Mouse (Mus musculus) ES-E14 (cell line): ENCODE measurements at regions not wholly inside any gene's neighbourhood (a gene's known extent, or its start where the extent isn't known, plus 50 kb on each side); places are given as distances from the start of the nearest gene placed in this dataset.

Experiments
- DNase-seq: peaks from one replicate; pipeline ENCODE4 v3.0.0-alpha.2; 2013; ENCODE audit warnings: low read depth, low spot score
- H3K27ac ChIP-seq: 2 replicates; pipeline ENCODE4 v1.5.1; 2012; ENCODE audit warnings: low read depth, mild to moderate bottlenecking, low read length, moderate library complexity, mixed read lengths; ENCODE audit not compliant: poor library complexity, insufficient read depth, severe bottlenecking
- H3K36me3 ChIP-seq: 2 replicates; pipeline ENCODE4 v1.6.1; 2012; ENCODE audit warnings: mild to moderate bottlenecking, low read length, moderate library complexity, mixed read lengths; ENCODE audit not compliant: control insufficient read depth, poor library complexity, insufficient read depth, severe bottlenecking
- H3K4me1 ChIP-seq, 2 experiments: fragments of 150-350 bp in 1 of 2; sonication (generic) in 1 of 2; 2 replicates each; pipeline ENCODE4 v1.6.1; 2012; ENCODE audit warnings: low read length in 2 of 2, mild to moderate bottlenecking in 1 of 2, mixed read lengths in 1 of 2; ENCODE audit not compliant: control insufficient read depth in 2 of 2, insufficient read depth in 2 of 2, poor library complexity in 1 of 2
- H3K4me3 ChIP-seq, 2 experiments: fragments of 150-350 bp in 1 of 2; sonication (generic) in 1 of 2; 2 replicates each; pipeline ENCODE4 v1.5.1; 2012; ENCODE audit warnings: low read length in 2 of 2, low read depth in 1 of 2, mild to moderate bottlenecking in 1 of 2, mixed read lengths in 1 of 2; ENCODE audit not compliant: insufficient read depth in 1 of 2, poor library complexity in 1 of 2, severe bottlenecking in 1 of 2
- H3K9ac ChIP-seq: 2 replicates; pipeline ENCODE4 v1.6.1; 2012; ENCODE audit warnings: low read depth, mild to moderate bottlenecking, low read length, mixed read lengths; ENCODE audit not compliant: poor library complexity, insufficient read depth, severe bottlenecking
- H3K9me3 ChIP-seq: fragments of 150-350 bp; sonication (generic); 2 replicates; pipeline ENCODE4 v1.6.1; 2012; ENCODE audit warnings: low read depth, mild to moderate bottlenecking, low read length; ENCODE audit not compliant: control insufficient read depth, insufficient read depth
- CHD2 ChIP-seq: IDR thresholded peaks from 2 replicates; pipeline ENCODE4 v1.6.1; 2014; ENCODE audit warnings: mild to moderate bottlenecking, low read depth, low read length, inconsistent platforms
- HCFC1 ChIP-seq: IDR thresholded peaks from 2 replicates; pipeline ENCODE4 v1.6.1; 2012; ENCODE audit warnings: low read length, inconsistent platforms, borderline replicate concordance; ENCODE audit not compliant: insufficient read depth
- MAFK ChIP-seq: IDR thresholded peaks from 2 replicates; pipeline ENCODE4 v1.6.1; 2014; ENCODE audit warnings: mild to moderate bottlenecking, low read depth, low read length, inconsistent platforms; ENCODE audit not compliant: insufficient read depth
- ZC3H11A ChIP-seq: IDR thresholded peaks from 2 replicates; pipeline ENCODE4 v1.6.1; 2012; ENCODE audit warnings: low read depth, mild to moderate bottlenecking, inconsistent platforms, low read length, borderline replicate concordance
- ZNF384 ChIP-seq: IDR thresholded peaks from 2 replicates; pipeline ENCODE4 v1.6.1; 2012; ENCODE audit warnings: low read depth, low read length, inconsistent platforms
- in situ Hi-C, 2 experiments: fragments of 600-800 bp; cut with MboI; formaldehyde crosslinking; loops; one replicate each; pipeline ENCODE4 v1.15.1; 2025; ENCODE audit warnings: low sequenced_read_pairs in 2 of 2, inconsistent platforms in 1 of 2; ENCODE audit not compliant: unreplicated experiment in 2 of 2

DNA sequence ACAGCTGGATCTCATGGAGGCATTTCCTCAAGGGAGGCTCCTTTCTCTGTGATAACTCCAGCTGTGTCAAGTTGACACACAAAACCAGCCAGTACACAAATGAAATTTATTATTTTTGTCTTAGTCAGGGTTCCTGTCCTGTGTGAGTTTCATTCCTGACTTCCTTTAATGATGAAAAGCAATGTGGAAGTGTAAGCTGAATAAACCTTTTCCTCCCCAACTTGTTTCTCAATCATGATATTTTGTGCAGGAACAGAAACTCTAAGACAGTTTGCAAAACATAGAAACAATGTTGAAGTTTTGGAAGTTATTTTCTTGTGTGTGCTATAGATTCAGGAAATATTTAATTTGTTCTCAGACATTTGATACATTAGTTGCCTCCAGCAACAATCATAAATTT is 526.9 kb downstream of the 1700017N19Rik start:
- TF ChIP-seq ZNF384 (no peak), ZC3H11A (no peak), MAFK (no peak), HCFC1 (no peak), CHD2 (no peak)
- no peak for DNase-seq
- Histone ChIP-seq H3K4me3 (no peak overlapping the region), H3K27ac (no peak overlapping the region), H3K9ac (no peak overlapping the region), H3K4me1 (no peaks in the 10 kb centered on the region), H3K36me3 (no peaks in the 10 kb centered on the region), H3K9me3 (no peaks in the 10 kb centered on the region)
- in situ Hi-C loops: no loop called here

DNA sequence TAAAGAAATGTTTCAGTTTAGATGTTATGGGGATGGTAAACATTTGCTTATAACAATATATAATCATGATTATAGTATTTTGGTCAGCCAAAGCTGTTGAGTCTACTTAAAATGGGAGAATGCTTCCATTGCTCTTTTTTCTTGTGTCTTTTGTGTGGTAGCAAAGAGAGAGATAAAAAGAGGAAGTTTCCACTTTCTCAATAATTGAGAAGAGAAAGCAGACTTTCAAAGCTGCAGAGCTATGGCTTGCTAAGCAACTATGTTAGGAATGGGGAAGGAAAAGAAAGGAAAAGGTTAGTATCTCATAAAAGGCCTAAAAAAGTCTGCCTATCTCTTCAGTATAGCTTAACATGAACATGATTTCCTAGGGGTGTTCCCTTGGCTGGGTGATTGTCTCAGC is 529.9 kb downstream of the 1700017N19Rik start:
- in situ Hi-C loops: no loop called here
- no peak for DNase-seq
- Histone ChIP-seq H3K9ac (no peak overlapping the region), H3K4me3 (no peak overlapping the region), H3K36me3 (no peaks in the 10 kb centered on the region), H3K4me1 (no peaks in the 10 kb centered on the region), H3K27ac (no peak overlapping the region), H3K9me3 (no peaks in the 10 kb centered on the region)
- no peak for TF ChIP-seq ZC3H11A

DNA sequence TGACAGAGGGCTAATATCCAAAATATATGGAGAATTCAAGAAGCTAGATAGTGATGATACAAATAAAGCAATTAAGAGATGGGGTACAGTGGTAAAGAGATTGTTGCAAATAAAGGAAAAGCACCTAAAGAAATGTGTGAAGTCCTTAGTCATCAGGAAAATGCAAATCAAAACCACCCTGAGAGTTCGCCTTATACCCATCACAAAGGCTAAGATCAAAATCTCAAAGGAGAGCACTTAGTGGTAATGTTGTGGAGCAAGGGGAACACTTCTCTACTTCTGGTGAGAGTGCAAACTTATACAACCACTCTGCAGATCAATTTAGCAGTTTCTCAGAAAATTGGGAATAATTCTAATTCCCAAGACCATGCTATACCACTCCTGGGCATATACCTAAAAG is 514.2 kb upstream of the Mgat4c start:
- in situ Hi-C loops: no loop called here
- Histone ChIP-seq H3K9me3 (no peaks in the 10 kb centered on the region), H3K4me3 (no peak overlapping the region), H3K9ac (no peak overlapping the region), H3K4me1 (peaks cover 0 to 6% of the 10 kb centered on the region in 2 experiments; a peak in 2 of 4 replicates), H3K27ac (no peak overlapping the region), H3K36me3 (no peaks in the 10 kb centered on the region)
- TF ChIP-seq HCFC1: no peak
- TF ChIP-seq MAFK: 0 out of 2 replicates have a peak, but pooled peaks have one; percentile 39
- peak; percentile 34 for DNase-seq

DNA sequence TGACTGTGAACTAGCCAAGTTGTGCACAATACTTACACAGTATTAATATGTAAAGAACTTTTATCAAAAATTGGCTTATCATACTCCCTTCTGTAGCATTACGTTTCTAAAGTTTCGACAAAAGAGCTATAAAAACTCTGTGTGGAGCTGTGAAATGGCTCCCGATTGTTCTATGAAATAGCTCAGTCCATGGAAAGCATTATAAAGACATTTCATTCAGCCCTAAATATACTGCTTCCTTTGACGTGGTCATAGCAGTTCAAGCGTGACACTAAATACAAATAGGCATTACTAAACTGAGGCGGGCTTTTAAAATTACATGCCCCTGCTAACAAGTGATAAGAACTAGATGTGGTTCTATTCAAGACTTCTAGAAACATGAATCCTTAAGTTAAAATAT is 509.5 kb upstream of the Mgat4c start:
- TF ChIP-seq MAFK (no peak), HCFC1 (no peak), CHD2 (no peak), ZC3H11A (no peak), ZNF384 (no peak)
- in situ Hi-C loops: no loop called here
- peaks cover 0 to 3% of the 10 kb centered on the region in 2 experiments; a peak in 2 of 4 replicates for H3K4me1 ChIP-seq

DNA sequence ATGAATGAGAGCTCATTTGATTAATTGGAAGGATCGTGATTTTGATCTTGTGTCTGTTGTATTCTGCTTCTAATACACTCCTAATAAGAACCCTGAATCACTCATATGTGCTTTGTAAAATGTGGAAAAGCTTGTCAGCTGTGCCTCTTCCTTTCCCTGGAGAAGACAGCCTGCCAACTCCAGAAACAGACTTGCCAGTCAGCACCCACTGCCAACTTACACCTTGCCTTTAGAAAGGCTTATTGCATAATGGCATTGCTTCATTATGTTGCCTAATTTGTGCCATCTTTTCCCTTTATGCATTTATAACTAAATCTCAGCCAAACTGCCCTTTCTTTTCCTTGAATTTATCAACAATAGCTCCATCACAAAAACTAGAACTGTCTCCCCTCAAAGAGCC is 492.1 kb upstream of the Mgat4c start:
- H3K9ac ChIP-seq: no peak overlapping the region
- DNase-seq: no peak
- TF ChIP-seq ZNF384: no peak
- TF ChIP-seq HCFC1: no peak
- no peak for TF ChIP-seq CHD2
- no peak for TF ChIP-seq ZC3H11A
- no peak for TF ChIP-seq MAFK
- in situ Hi-C loops: no loop called here
- H3K27ac ChIP-seq: no peak overlapping the region
- H3K4me1 ChIP-seq: no peaks in the 10 kb centered on the region
- no peaks in the 10 kb centered on the region for H3K36me3 ChIP-seq
- H3K4me3 ChIP-seq: no peak overlapping the region
- no peaks in the 10 kb centered on the region for H3K9me3 ChIP-seq

More for the DNA sequence above, 509.5 kb upstream of the Mgat4c start:
- no peak overlapping the region for H3K4me3 ChIP-seq
- no peak for DNase-seq
- H3K9ac ChIP-seq: no peak overlapping the region
- no peaks in the 10 kb centered on the region for H3K9me3 ChIP-seq
- H3K36me3 ChIP-seq: no peaks in the 10 kb centered on the region
- H3K27ac ChIP-seq: no peak overlapping the region
